8 mouse cellular contexts compared by ENCODE assay signal in the genomic region with DNA sequence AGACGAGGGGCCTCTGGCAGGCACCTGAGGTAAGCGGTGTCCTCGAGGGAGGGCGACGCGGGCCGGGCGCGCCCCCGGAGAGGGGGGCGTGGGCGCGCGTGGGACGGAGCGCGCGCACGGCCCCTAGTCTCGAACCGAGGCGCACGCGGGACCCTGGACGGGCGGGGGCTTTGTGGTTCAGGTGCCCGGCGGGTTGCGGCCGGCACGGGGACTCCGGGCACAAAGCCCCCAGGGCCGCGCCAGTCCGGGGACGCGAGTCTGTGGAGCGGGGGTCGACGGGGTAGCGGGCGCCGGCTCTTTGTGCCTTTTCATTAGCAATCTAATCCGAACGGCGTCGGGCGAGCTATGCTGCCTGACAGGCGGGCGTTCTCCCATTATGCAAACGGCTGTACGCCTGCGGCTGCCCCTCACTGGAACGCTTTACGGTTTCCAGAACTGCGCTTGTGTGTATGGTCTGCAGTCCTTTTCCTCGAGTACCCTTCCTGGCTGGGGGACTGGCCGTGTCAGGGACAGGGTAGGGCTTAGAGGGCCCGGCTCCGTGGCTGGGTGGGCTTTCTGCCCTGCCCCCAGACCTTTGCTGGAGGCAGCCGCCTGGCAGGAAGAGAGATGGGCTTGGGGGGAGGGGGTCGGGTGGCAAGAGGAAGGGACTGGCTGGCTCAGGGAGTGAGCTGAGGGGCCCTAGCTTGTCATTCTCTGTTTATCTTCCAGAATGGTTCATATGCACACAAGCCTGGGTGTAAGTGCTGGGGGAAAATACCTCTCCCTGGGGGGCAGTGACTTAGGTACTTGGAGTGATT. TPM values are rescaled to one million over a fixed set of nuclear protein-coding genes. Genes with fewer than 3 reads are reported as not detected.
A peak's percentile ranks its signal among the peaks of the same experiment; 100 is the strongest.
DNase-seq lines count a peak whose midpoint lies in the region; ATAC-seq and TF ChIP-seq lines count a peak whose summit lies in the region.

No protein-coding gene starts in this region.

- no peak for TF ChIP-seq EP300 in heart, postnatal 0 days (IDR thresholded peaks at IDR 0.05; ENCODE audit: low read depth)

- H3K4me3 ChIP-seq in embryonic facial prominence, embryonic 13.5 days, result peak overlapping the region; percentile 80
- H3K4me3 ChIP-seq in heart, postnatal 0 days (ENCODE audit: low read depth, low read length), result peak overlapping the region; percentile 94
- peak overlapping the region; percentile 82 for H3K4me3 ChIP-seq in neural tube, embryonic 13.5 days

- WGBS in embryonic facial prominence, embryonic 13.5 days, result under 1% methylated on average over 60 of the region's 62 CpGs
- under 1% methylated on average over 59 of the region's 62 CpGs for WGBS in heart, postnatal 0 days
- WGBS in neural tube, embryonic 13.5 days, result under 1% methylated on average over 54 of the region's 62 CpGs

- peak; percentile 41 for ATAC-seq in CD4-positive, CD25-positive, alpha-beta regulatory T cell, adult 4 months
- ATAC-seq in embryonic facial prominence, embryonic 13.5 days (ENCODE audit: insufficient number of reproducible peaks, insufficient read depth, low FRiP score, low TSS enrichment, low read depth), result peak; percentile 39
- peak; percentile 40 for ATAC-seq in heart, postnatal 0 days (ENCODE audit: insufficient read depth, low read depth)
- peak; percentile 80 for ATAC-seq in neural tube, embryonic 13.5 days (ENCODE audit: low read depth)
- no peak for ATAC-seq in megakaryocyte-erythroid progenitor cell, adult 5-6 weeks (replicated peaks; ENCODE audit: low FRiP score, low TSS enrichment, poor library complexity, severe bottlenecking)

- peaks cover 27% of the 10 kb centered on the region for H3K4me1 ChIP-seq in embryonic facial prominence, embryonic 13.5 days
- H3K4me1 ChIP-seq in heart, postnatal 0 days (ENCODE audit: control insufficient read depth, insufficient read depth), result peaks cover 43% of the 10 kb centered on the region
- H3K4me1 ChIP-seq in neural tube, embryonic 13.5 days (replicated peaks), result peaks cover 48% of the 10 kb centered on the region

- peak overlapping the region; percentile 95 for H3K9ac ChIP-seq in embryonic facial prominence, embryonic 13.5 days
- peak overlapping the region; percentile 97 for H3K9ac ChIP-seq in heart, postnatal 0 days (replicated peaks; ENCODE audit: low read depth, low read length)
- peak overlapping the region; percentile 90 for H3K9ac ChIP-seq in neural tube, embryonic 13.5 days

- TF ChIP-seq CTCF in heart, postnatal 0 days (IDR thresholded peaks at IDR 0.05; ENCODE audit: low read depth), result no peak

- no peaks in the 10 kb centered on the region for H3K27me3 ChIP-seq in embryonic facial prominence, embryonic 13.5 days
- no peaks in the 10 kb centered on the region for H3K27me3 ChIP-seq in heart, postnatal 0 days (ENCODE audit: control insufficient read depth, insufficient read depth, low read length)
- H3K27me3 ChIP-seq in neural tube, embryonic 13.5 days, result no peaks in the 10 kb centered on the region

- H3K9me3 ChIP-seq in embryonic facial prominence, embryonic 13.5 days, result no peaks in the 10 kb centered on the region
- 0 out of 2 replicates have a peak, but pooled peaks cover 5% of the 10 kb centered on the region for H3K9me3 ChIP-seq in heart, postnatal 0 days (replicated peaks; ENCODE audit: control insufficient read depth, low read length)
- H3K9me3 ChIP-seq in neural tube, embryonic 13.5 days, result no peaks in the 10 kb centered on the region

- peak; percentile 38 for DNase-seq in adrenal gland, adult 2 months
- peak; percentile 65 for DNase-seq in heart, postnatal 0 days (ENCODE audit: low spot score)
- peak; percentile 33 to 52 for DNase-seq in layer of hippocampus, adult 18-20 months (ENCODE audit: low spot score in 2 of 2)
- DNase-seq in lung, adult 18-20 months, result peak; percentile 11 to 24

- H3K27ac ChIP-seq in embryonic facial prominence, embryonic 13.5 days, result peak overlapping the region; percentile 88
- peak overlapping the region; percentile 98 for H3K27ac ChIP-seq in heart, postnatal 0 days (ENCODE audit: low read depth)
- peak overlapping the region; percentile 96 for H3K27ac ChIP-seq in neural tube, embryonic 13.5 days (replicated peaks)

- peak overlapping the region; percentile 85 for H3K4me2 ChIP-seq in embryonic facial prominence, embryonic 13.5 days
- H3K4me2 ChIP-seq in heart, postnatal 0 days (ENCODE audit: low read depth, low read length), result peak overlapping the region; percentile 87
- H3K4me2 ChIP-seq in neural tube, embryonic 13.5 days, result peak overlapping the region; percentile 75

- H3K36me3 ChIP-seq in embryonic facial prominence, embryonic 13.5 days, result no peaks in the 10 kb centered on the region
- no peaks in the 10 kb centered on the region for H3K36me3 ChIP-seq in heart, postnatal 0 days (replicated peaks; ENCODE audit: control insufficient read depth, insufficient read depth, low read length)
- no peaks in the 10 kb centered on the region for H3K36me3 ChIP-seq in neural tube, embryonic 13.5 days

RNA-seq across cellular contexts. Expression of a gene that starts 0.5 kb away (rescaled TPM):
- 1 to 10 TPM in 1 of 2 experiments, under 1 TPM in 1; 0.89 to 2.1 TPM for polyA plus RNA-seq in CD4-positive, CD25-positive, alpha-beta regulatory T cell, adult 4 months (2017; shearing (Covaris generic))
- total RNA-seq in adrenal gland, adult 2 months (2021), result 1 to 10 TPM; 2.4 to 2.7 TPM
- polyA plus RNA-seq in adrenal gland, adult 2 months (2012; rRNA removed), result 2.1 and 2.6 TPM in 2 replicates
- 6.3 and 7.1 TPM in 2 replicates for polyA plus RNA-seq in embryonic facial prominence, embryonic 13.5 days (2015; fragmentation: Nextera tagmentation; extraction: Ambion mirVana)
- total RNA-seq in heart, postnatal 0 days (2014; rRNA removed; ENCODE audit: low replicate concordance), result 8.0 and 14.7 TPM in 2 replicates
- 2.9 and 3.0 TPM in 2 replicates for polyA plus RNA-seq in heart, postnatal 0 days (2015; fragmentation: Nextera tagmentation; extraction: Ambion mirVana)
- 1 to 10 TPM; 4.9 to 6.0 TPM for total RNA-seq in layer of hippocampus, adult 18-20 months (2021)
- 7.8 and 8.2 TPM in 2 replicates for polyA plus RNA-seq in neural tube, embryonic 13.5 days (2015; fragmentation: Nextera tagmentation; extraction: Ambion mirVana)
- total RNA-seq in megakaryocyte-erythroid progenitor cell, adult 5-6 weeks (2014; fragmentation: Nextera tagmentation), result 1.6 and 2.1 TPM in 2 replicates
- 1.5 and 1.9 TPM in 2 replicates for total RNA-seq in megakaryocyte-erythroid progenitor cell, adult 5-6 weeks (2017)

RNA-seq across cellular contexts. Expression of a gene that starts 25.5 kb away (rescaled TPM):
- not detected for polyA plus RNA-seq in CD4-positive, CD25-positive, alpha-beta regulatory T cell, adult 4 months (2017; shearing (Covaris generic))
- under 1 TPM in 1 of 2 experiments, not detected in 1; 0.07 TPM for total RNA-seq in adrenal gland, adult 2 months (2021)
- not detected in 2 replicates for polyA plus RNA-seq in adrenal gland, adult 2 months (2012; rRNA removed)
- 0.35 and 0.43 TPM in 2 replicates for polyA plus RNA-seq in embryonic facial prominence, embryonic 13.5 days (2015; fragmentation: Nextera tagmentation; extraction: Ambion mirVana)
- 0.15 and 0.61 TPM in 2 replicates for total RNA-seq in heart, postnatal 0 days (2014; rRNA removed; ENCODE audit: low replicate concordance)
- polyA plus RNA-seq in heart, postnatal 0 days (2015; fragmentation: Nextera tagmentation; extraction: Ambion mirVana), result 0.11 and 0.14 TPM in 2 replicates
- total RNA-seq in layer of hippocampus, adult 18-20 months (2021), result 1 to 10 TPM; 3.4 to 3.7 TPM
- polyA plus RNA-seq in neural tube, embryonic 13.5 days (2015; fragmentation: Nextera tagmentation; extraction: Ambion mirVana), result 1.5 TPM in 2 replicates
- 0.39 and 0.59 TPM in 2 replicates for total RNA-seq in megakaryocyte-erythroid progenitor cell, adult 5-6 weeks (2014; fragmentation: Nextera tagmentation)
- total RNA-seq in megakaryocyte-erythroid progenitor cell, adult 5-6 weeks (2017), result 0.23 TPM in 1 of 2 replicates, not detected in the other

RNA-seq across cellular contexts. Expression of a gene that starts 31.5 kb away (rescaled TPM):
- 100 to 1,000 TPM; 246 to 283 TPM for polyA plus RNA-seq in CD4-positive, CD25-positive, alpha-beta regulatory T cell, adult 4 months (2017; shearing (Covaris generic))
- 100 to 1,000 TPM; 198 to 273 TPM for total RNA-seq in adrenal gland, adult 2 months (2021)
- 91.0 and 109 TPM in 2 replicates for polyA plus RNA-seq in adrenal gland, adult 2 months (2012; rRNA removed)
- polyA plus RNA-seq in embryonic facial prominence, embryonic 13.5 days (2015; fragmentation: Nextera tagmentation; extraction: Ambion mirVana), result 348 TPM in 2 replicates
- total RNA-seq in heart, postnatal 0 days (2014; rRNA removed; ENCODE audit: low replicate concordance), result 62.5 and 79.2 TPM in 2 replicates
- 254 and 255 TPM in 2 replicates for polyA plus RNA-seq in heart, postnatal 0 days (2015; fragmentation: Nextera tagmentation; extraction: Ambion mirVana)
- 100 to 1,000 TPM; 148 to 155 TPM for total RNA-seq in layer of hippocampus, adult 18-20 months (2021)
- 326 and 357 TPM in 2 replicates for polyA plus RNA-seq in neural tube, embryonic 13.5 days (2015; fragmentation: Nextera tagmentation; extraction: Ambion mirVana)
- total RNA-seq in megakaryocyte-erythroid progenitor cell, adult 5-6 weeks (2014; fragmentation: Nextera tagmentation), result 154 and 221 TPM in 2 replicates
- total RNA-seq in megakaryocyte-erythroid progenitor cell, adult 5-6 weeks (2017), result 161 and 163 TPM in 2 replicates

RNA-seq across cellular contexts. Expression of a gene that starts 42.0 kb away (rescaled TPM):
- 10 to 100 TPM; 31.0 to 41.3 TPM for polyA plus RNA-seq in CD4-positive, CD25-positive, alpha-beta regulatory T cell, adult 4 months (2017; shearing (Covaris generic))
- total RNA-seq in adrenal gland, adult 2 months (2021), result 1 to 10 TPM; 6.8 to 7.9 TPM
- 15.8 and 19.9 TPM in 2 replicates for polyA plus RNA-seq in adrenal gland, adult 2 months (2012; rRNA removed)
- polyA plus RNA-seq in embryonic facial prominence, embryonic 13.5 days (2015; fragmentation: Nextera tagmentation; extraction: Ambion mirVana), result 12.7 and 13.6 TPM in 2 replicates
- 10.8 and 12.7 TPM in 2 replicates for total RNA-seq in heart, postnatal 0 days (2014; rRNA removed; ENCODE audit: low replicate concordance)
- polyA plus RNA-seq in heart, postnatal 0 days (2015; fragmentation: Nextera tagmentation; extraction: Ambion mirVana), result 8.0 and 9.1 TPM in 2 replicates
- 100 to 1,000 TPM in 1 of 2 experiments, 10 to 100 TPM in 1; 82.4 to 100 TPM for total RNA-seq in layer of hippocampus, adult 18-20 months (2021)
- 31.9 and 35.1 TPM in 2 replicates for polyA plus RNA-seq in neural tube, embryonic 13.5 days (2015; fragmentation: Nextera tagmentation; extraction: Ambion mirVana)
- 9.2 and 19.0 TPM in 2 replicates for total RNA-seq in megakaryocyte-erythroid progenitor cell, adult 5-6 weeks (2014; fragmentation: Nextera tagmentation)
- total RNA-seq in megakaryocyte-erythroid progenitor cell, adult 5-6 weeks (2017), result 0.33 and 2.3 TPM in 2 replicates
